Comparison of ENCODE assay signal across 15 mouse cellular contexts in genomic region chr2:51065821-51066220, GRCm38 (mm10).
A peak's percentile ranks its signal among the peaks of the same experiment; 100 is the strongest.
DNase-seq lines count a peak whose midpoint lies in the region; ATAC-seq and TF ChIP-seq lines count a peak whose summit lies in the region.
"Had no signal": no experiment of that assay in that cellular context is flagged by ENCODE, and none has a peak within 500 bp of the region (broad histone marks: within the 10 kb centered on the region; RNA-seq: fewer than 3 reads in every experiment).

No protein-coding gene starts in this region.

- no peak overlapping the region for H3K4me2 ChIP-seq in embryonic facial prominence, embryonic 11.5 days (ENCODE audit: low read depth, low read length)
- H3K4me2 ChIP-seq in forebrain, postnatal 0 days (ENCODE audit: low read depth) = no peak overlapping the region
- no peak overlapping the region for H3K4me2 ChIP-seq in midbrain, embryonic 12.5 days (replicated peaks)
- H3K4me2 ChIP-seq in liver, postnatal 0 days (ENCODE audit: low read depth, low read length) = no peak overlapping the region
- H3K4me2 ChIP-seq: intestine, embryonic 15.5 days; limb, embryonic 12.5 days; liver, embryonic 13.5 days had no signal

- WGBS in embryonic facial prominence, embryonic 10.5 days = 52% methylated on average over 6 of the region's 6 CpGs
- 48% methylated on average over 6 of the region's 6 CpGs for WGBS in embryonic facial prominence, embryonic 11.5 days
- 41% methylated on average over 6 of the region's 6 CpGs for WGBS in forebrain, postnatal 0 days
- 38% methylated on average over 6 of the region's 6 CpGs for WGBS in midbrain, embryonic 12.5 days
- 76% methylated on average over 6 of the region's 6 CpGs for WGBS in liver, postnatal 0 days (ENCODE audit: insufficient replicate concordance)

- H3K9ac ChIP-seq in embryonic facial prominence, embryonic 11.5 days (replicated peaks; ENCODE audit: low read length) = no peak overlapping the region
- H3K9ac ChIP-seq in forebrain, postnatal 0 days = no peak overlapping the region
- no peak overlapping the region for H3K9ac ChIP-seq in midbrain, embryonic 12.5 days (replicated peaks)
- H3K9ac ChIP-seq in liver, postnatal 0 days (replicated peaks) = no peak overlapping the region
- H3K9ac ChIP-seq: intestine, embryonic 15.5 days; limb, embryonic 12.5 days; liver, embryonic 13.5 days had no signal

- no peak for TF ChIP-seq EP300 in liver, postnatal 0 days (IDR thresholded peaks at IDR 0.05; ENCODE audit: low read depth)

- no peak overlapping the region for H3K4me3 ChIP-seq in embryonic facial prominence, embryonic 10.5 days
- no peak overlapping the region for H3K4me3 ChIP-seq in embryonic facial prominence, embryonic 11.5 days (ENCODE audit: low read depth, low read length)
- H3K4me3 ChIP-seq in forebrain, postnatal 0 days (ENCODE audit: low read depth, low read length) = no peak overlapping the region
- no peak overlapping the region for H3K4me3 ChIP-seq in midbrain, embryonic 12.5 days
- H3K4me3 ChIP-seq in liver, postnatal 0 days (ENCODE audit: low read depth, low read length) = no peak overlapping the region
- H3K4me3 ChIP-seq: intestine, embryonic 15.5 days; limb, embryonic 12.5 days; liver, embryonic 13.5 days had no signal

- H3K4me1 ChIP-seq in embryonic facial prominence, embryonic 10.5 days = peaks cover 17% of the 10 kb centered on the region
- no peaks in the 10 kb centered on the region for H3K4me1 ChIP-seq in embryonic facial prominence, embryonic 11.5 days (ENCODE audit: control insufficient read depth, insufficient read depth, low read length)
- H3K4me1 ChIP-seq in forebrain, postnatal 0 days (ENCODE audit: insufficient read depth) = no peaks in the 10 kb centered on the region
- H3K4me1 ChIP-seq in midbrain, embryonic 12.5 days = peaks cover 17% of the 10 kb centered on the region
- no peaks in the 10 kb centered on the region for H3K4me1 ChIP-seq in liver, postnatal 0 days (ENCODE audit: insufficient read depth)
- H3K4me1 ChIP-seq: intestine, embryonic 15.5 days; limb, embryonic 12.5 days; liver, embryonic 13.5 days had no signal

- peak overlapping the region; percentile 82; the same call in 1 of the 2 replicates for H3K27ac ChIP-seq in embryonic facial prominence, embryonic 10.5 days (replicated peaks)
- H3K27ac ChIP-seq in embryonic facial prominence, embryonic 11.5 days (replicated peaks; ENCODE audit: low read depth, low read length) = no peak overlapping the region
- peak overlapping the region; percentile 59; the same call in 1 of the 2 replicates for H3K27ac ChIP-seq in forebrain, postnatal 0 days (ENCODE audit: low read depth, low read length)
- peak overlapping the region; percentile 93 for H3K27ac ChIP-seq in midbrain, embryonic 12.5 days (replicated peaks)
- no peak overlapping the region for H3K27ac ChIP-seq in liver, postnatal 0 days (ENCODE audit: low read depth)
- H3K27ac ChIP-seq: intestine, embryonic 15.5 days; limb, embryonic 12.5 days; liver, embryonic 13.5 days had no signal

- no peaks in the 10 kb centered on the region for H3K27me3 ChIP-seq in embryonic facial prominence, embryonic 10.5 days (replicated peaks; ENCODE audit: low read depth, poor library complexity, severe bottlenecking)
- no peaks in the 10 kb centered on the region for H3K27me3 ChIP-seq in embryonic facial prominence, embryonic 11.5 days (ENCODE audit: control insufficient read depth, insufficient read depth, low read length)
- no peaks in the 10 kb centered on the region for H3K27me3 ChIP-seq in forebrain, postnatal 0 days (ENCODE audit: insufficient read depth, low read length)
- H3K27me3 ChIP-seq in midbrain, embryonic 12.5 days = no peaks in the 10 kb centered on the region
- H3K27me3 ChIP-seq in liver, postnatal 0 days (ENCODE audit: insufficient read depth, low read length) = no peaks in the 10 kb centered on the region
- H3K27me3 ChIP-seq: intestine, embryonic 15.5 days; limb, embryonic 12.5 days; liver, embryonic 13.5 days had no signal

- H3K9me3 ChIP-seq in embryonic facial prominence, embryonic 10.5 days = no peaks in the 10 kb centered on the region
- no peaks in the 10 kb centered on the region for H3K9me3 ChIP-seq in embryonic facial prominence, embryonic 11.5 days (replicated peaks; ENCODE audit: control insufficient read depth, low read length)
- no peaks in the 10 kb centered on the region; the same call in 1 of the 2 replicates for H3K9me3 ChIP-seq in forebrain, postnatal 0 days (ENCODE audit: low read length)
- H3K9me3 ChIP-seq in midbrain, embryonic 12.5 days = peaks cover 7% of the 10 kb centered on the region; the same call in 1 of the 2 replicates
- H3K9me3 ChIP-seq in liver, postnatal 0 days (ENCODE audit: low read length) = no peaks in the 10 kb centered on the region
- H3K9me3 ChIP-seq: intestine, embryonic 15.5 days; limb, embryonic 12.5 days; liver, embryonic 13.5 days had no signal

- DNase-seq in embryonic facial prominence, embryonic 10.5 days (ENCODE audit: low spot score) = no peak
- peak; percentile 30 for DNase-seq in embryonic facial prominence, embryonic 11.5 days (ENCODE audit: low spot score)
- no peak for DNase-seq in forebrain, postnatal 0 days
- DNase-seq in liver, postnatal 0 days = no peak
- DNase-seq in kidney, postnatal 25 days = no peak
- no peak for DNase-seq in right cerebral cortex, adult 2 months (ENCODE audit: low spot score in 2 of 2)
- DNase-seq: gastrocnemius, postnatal 25 days; kidney, postnatal 10 days; liver, embryonic 13.5 days; right cerebral cortex, postnatal 25 days; thymus, postnatal 14 days had no signal

- TF ChIP-seq CTCF in forebrain, postnatal 0 days (IDR thresholded peaks at IDR 0.05; ENCODE audit: low read depth) = no peak
- TF ChIP-seq CTCF in liver, postnatal 0 days (IDR thresholded peaks at IDR 0.05; ENCODE audit: low read depth) = no peak

- H3K36me3 ChIP-seq in embryonic facial prominence, embryonic 10.5 days (replicated peaks) = no peaks in the 10 kb centered on the region
- no peaks in the 10 kb centered on the region for H3K36me3 ChIP-seq in embryonic facial prominence, embryonic 11.5 days (replicated peaks; ENCODE audit: control insufficient read depth, insufficient read depth, low read depth, low read length)
- no peaks in the 10 kb centered on the region for H3K36me3 ChIP-seq in forebrain, postnatal 0 days (ENCODE audit: insufficient read depth)
- H3K36me3 ChIP-seq in midbrain, embryonic 12.5 days = no peaks in the 10 kb centered on the region
- H3K36me3 ChIP-seq in liver, postnatal 0 days (replicated peaks; ENCODE audit: insufficient read depth, low read length) = no peaks in the 10 kb centered on the region
- H3K36me3 ChIP-seq: intestine, embryonic 15.5 days; limb, embryonic 12.5 days; liver, embryonic 13.5 days had no signal

- ATAC-seq in embryonic facial prominence, embryonic 11.5 days (replicated peaks; ENCODE audit: insufficient number of reproducible peaks, low FRiP score, low TSS enrichment, low read depth) = no peak
- no peak for ATAC-seq in forebrain, postnatal 0 days
- no peak for ATAC-seq in midbrain, embryonic 12.5 days (ENCODE audit: low FRiP score, low read depth)
- ATAC-seq in liver, postnatal 0 days = no peak
- ATAC-seq: intestine, embryonic 15.5 days; lung, postnatal 0 days had no signal

Comparison
In these comparisons a context has a peak if more than half of its experiments do, and no peak if none do; other contexts are left out.
1. H3K27ac ChIP-seq: peak in embryonic facial prominence, embryonic 10.5 days (single experiment), forebrain, postnatal 0 days (single experiment) and midbrain, embryonic 12.5 days (single experiment); none in embryonic facial prominence, embryonic 11.5 days (single experiment) and liver, postnatal 0 days (single experiment).